Mouse (Mus musculus): ENCODE results near the gene Plekhh3. TPM values are rescaled to one million over a fixed set of nuclear protein-coding genes. Genes with fewer than 3 reads are reported as not detected.
A peak's percentile ranks its signal among the peaks of the same experiment; 100 is the strongest.

The Plekhh3 gene
- polyA plus RNA-seq, 1 experiment from 2014 or later, result 11.1 TPM

DNA sequence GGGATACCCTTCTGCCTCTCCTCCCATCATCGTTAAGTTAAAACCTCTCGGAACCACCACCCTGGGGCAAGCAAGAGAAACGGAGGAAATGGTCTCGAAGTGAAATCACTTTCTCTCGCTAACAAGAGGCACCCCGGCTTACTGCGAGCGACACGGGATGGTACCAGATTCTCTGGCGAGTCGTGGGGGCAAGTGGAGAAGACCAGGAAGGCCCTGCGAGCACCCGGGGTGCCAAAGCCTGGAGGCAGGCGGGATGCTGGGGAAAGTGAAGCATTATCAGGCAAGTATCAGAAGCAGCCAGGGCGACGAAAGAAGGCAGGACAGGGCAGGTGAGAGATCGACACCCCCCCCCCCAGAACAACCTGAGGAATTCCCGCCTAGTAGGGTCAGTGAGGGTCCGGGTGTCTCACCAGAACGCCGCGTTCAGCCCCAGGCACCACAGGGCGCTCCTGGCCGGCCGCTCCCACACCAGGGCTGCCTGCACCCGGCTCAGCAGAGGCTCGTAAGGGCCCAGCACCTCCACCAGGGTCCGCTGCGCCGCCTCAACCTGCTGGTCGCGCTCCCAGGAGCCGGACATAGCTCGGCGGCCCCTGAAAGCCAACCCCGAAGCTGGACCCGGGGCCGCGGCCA, 51.9 kb downstream of the Plekhh3 start:
- peak; percentile 82 for ATAC-seq
- Histone ChIP-seq H3K9me3 (no peaks in the 10 kb centered on the region), H3K27ac (peak overlapping the region; percentile 85), H3K4me2 (replicated peaks) (peak overlapping the region; percentile 86), H3K4me3 (replicated peaks) (peak overlapping the region; percentile 95), H3K27me3 (replicated peaks) (no peaks in the 10 kb centered on the region), H3K9ac (peak overlapping the region; percentile 95), H3K36me3 (0 out of 2 replicates have a peak, but pooled peaks cover 6% of the 10 kb centered on the region), H3K4me1 (replicated peaks) (peaks cover 18% of the 10 kb centered on the region)
- WGBS, result under 1% methylated on average over 37 of the region's 39 CpGs

DNA sequence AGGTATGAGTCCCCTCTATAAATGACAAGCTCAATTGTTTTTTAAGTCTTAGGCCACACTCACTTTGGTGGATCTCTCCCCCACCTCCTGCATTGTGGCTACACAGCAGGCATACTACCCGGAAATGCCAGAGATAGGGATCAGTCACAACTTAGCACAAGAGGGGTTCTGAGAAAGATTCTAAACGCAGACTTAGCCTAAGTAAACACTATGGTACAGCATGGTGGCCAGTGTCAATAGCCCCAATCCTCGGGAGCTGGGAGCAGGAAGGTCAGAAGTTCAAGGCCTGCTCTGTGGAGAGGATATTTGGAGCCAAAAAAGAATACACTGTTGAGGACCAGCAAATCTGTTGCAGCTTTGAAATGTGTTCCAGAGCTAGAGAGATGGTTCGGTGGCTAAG, 53.0 kb downstream of the Plekhh3 start:
- ATAC-seq, result no peak
- Histone ChIP-seq H3K4me1 (replicated peaks) (peaks cover 18% of the 10 kb centered on the region), H3K4me3 (replicated peaks) (peak overlapping the region; percentile 95), H3K9me3 (no peaks in the 10 kb centered on the region), H3K36me3 (0 out of 2 replicates have a peak, but pooled peaks cover 6% of the 10 kb centered on the region), H3K27ac (no peak overlapping the region), H3K9ac (0 out of 2 replicates have a peak overlapping the region, but pooled peaks have one; percentile 95), H3K27me3 (replicated peaks) (no peaks in the 10 kb centered on the region), H3K4me2 (replicated peaks) (peak overlapping the region; percentile 86)
- 17% methylated on average over 4 of the region's 4 CpGs for WGBS

DNA sequence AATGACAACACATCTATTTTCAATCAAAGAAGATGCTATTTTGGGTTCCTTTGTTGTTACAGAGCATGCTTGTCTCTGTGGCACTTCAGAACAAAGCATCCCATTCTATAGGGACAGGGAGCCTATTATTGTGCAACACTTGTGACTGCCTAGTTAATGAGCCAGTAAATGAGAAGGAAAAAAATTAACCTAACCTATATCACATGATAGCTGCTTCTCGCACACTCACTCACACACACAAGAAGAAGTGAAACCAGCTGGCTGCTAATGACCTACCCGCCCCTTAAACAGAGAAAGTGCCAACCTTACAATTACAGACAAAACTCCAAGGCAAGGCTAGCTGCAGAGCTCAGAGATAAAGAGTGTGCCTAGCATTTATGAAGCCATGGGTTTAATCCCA, 55.6 kb downstream of the Plekhh3 start:
- ATAC-seq, result no peak
- H3K4me2 ChIP-seq (replicated peaks), result no peak overlapping the region
- H3K4me1 ChIP-seq (replicated peaks), result peaks cover 16% of the 10 kb centered on the region
- H3K27me3 ChIP-seq (replicated peaks), result no peaks in the 10 kb centered on the region
- H3K9ac ChIP-seq, result no peak overlapping the region
- 48% methylated on average over 2 of the region's 2 CpGs for WGBS
- H3K9me3 ChIP-seq, result no peaks in the 10 kb centered on the region
- H3K27ac ChIP-seq, result no peak overlapping the region
- H3K4me3 ChIP-seq (replicated peaks), result no peak overlapping the region
- no peaks in the 10 kb centered on the region for H3K36me3 ChIP-seq

Other genes with a start within 250 kb of the Plekhh3 start
- gene Stat3, start 231.8 kb downstream of the Plekhh3 start, polyA plus RNA-seq (2015; fragmentation: Nextera tagmentation; extraction: Ambion mirVana), result 45.8 and 48.9 TPM in 2 replicates
- 223 and 237 TPM in 2 replicates for gene Cavin1, start 200.5 kb downstream of the Plekhh3 start, polyA plus RNA-seq (2015; fragmentation: Nextera tagmentation; extraction: Ambion mirVana)
- 35.4 and 36.2 TPM in 2 replicates for gene Atp6v0a1, start 161.9 kb downstream of the Plekhh3 start, polyA plus RNA-seq (2015; fragmentation: Nextera tagmentation; extraction: Ambion mirVana)
- 14.9 and 16.4 TPM in 2 replicates for gene Naglu, start 101.3 kb downstream of the Plekhh3 start, polyA plus RNA-seq (2015; fragmentation: Nextera tagmentation; extraction: Ambion mirVana)
- gene Hsd17b1, start 92.9 kb downstream of the Plekhh3 start, polyA plus RNA-seq (2015; fragmentation: Nextera tagmentation; extraction: Ambion mirVana), result not detected in 2 replicates
- gene Coasy, start 88.8 kb downstream of the Plekhh3 start, polyA plus RNA-seq (2015; fragmentation: Nextera tagmentation; extraction: Ambion mirVana), result 41.8 and 43.9 TPM in 2 replicates
- 65.0 and 65.4 TPM in 2 replicates for gene Mlx, start 84.1 kb downstream of the Plekhh3 start, polyA plus RNA-seq (2015; fragmentation: Nextera tagmentation; extraction: Ambion mirVana)
- gene Psmc3ip, start 75.9 kb downstream of the Plekhh3 start, polyA plus RNA-seq (2015; fragmentation: Nextera tagmentation; extraction: Ambion mirVana), result 22.6 and 23.4 TPM in 2 replicates
- 17.0 and 17.2 TPM in 2 replicates for gene Retreg3, start 51.5 kb downstream of the Plekhh3 start, polyA plus RNA-seq (2015; fragmentation: Nextera tagmentation; extraction: Ambion mirVana)
- 58.7 and 59.2 TPM in 2 replicates for gene Tubg1, start 51.4 kb downstream of the Plekhh3 start, polyA plus RNA-seq (2015; fragmentation: Nextera tagmentation; extraction: Ambion mirVana)
- gene Tubg2, start 15.4 kb downstream of the Plekhh3 start, polyA plus RNA-seq (2015; fragmentation: Nextera tagmentation; extraction: Ambion mirVana), result 4.4 and 4.8 TPM in 2 replicates
- 0.82 and 1.0 TPM in 2 replicates for gene Cntnap1, start 828 bp downstream of the Plekhh3 start, polyA plus RNA-seq (2015; fragmentation: Nextera tagmentation; extraction: Ambion mirVana)
- 0.25 and 0.36 TPM in 2 replicates for gene Ccr10, start 4.1 kb upstream of the Plekhh3 start, polyA plus RNA-seq (2015; fragmentation: Nextera tagmentation; extraction: Ambion mirVana)
- gene Ezh1, start 55.1 kb upstream of the Plekhh3 start, polyA plus RNA-seq (2015; fragmentation: Nextera tagmentation; extraction: Ambion mirVana), result 16.0 and 16.3 TPM in 2 replicates
- 98.5 and 114 TPM in 2 replicates for gene Ramp2, start 74.7 kb upstream of the Plekhh3 start, polyA plus RNA-seq (2015; fragmentation: Nextera tagmentation; extraction: Ambion mirVana)
- gene Vps25, start 82.4 kb upstream of the Plekhh3 start, polyA plus RNA-seq (2015; fragmentation: Nextera tagmentation; extraction: Ambion mirVana), result 135 and 142 TPM in 2 replicates
- 12.3 and 12.7 TPM in 2 replicates for gene Wnk4, start 89.2 kb upstream of the Plekhh3 start, polyA plus RNA-seq (2015; fragmentation: Nextera tagmentation; extraction: Ambion mirVana)
- gene Cntd1, start 107.7 kb upstream of the Plekhh3 start, polyA plus RNA-seq (2015; fragmentation: Nextera tagmentation; extraction: Ambion mirVana), result 0.72 and 1.1 TPM in 2 replicates
- 250 and 261 TPM in 2 replicates for gene Coa3, start 107.8 kb upstream of the Plekhh3 start, polyA plus RNA-seq (2015; fragmentation: Nextera tagmentation; extraction: Ambion mirVana)
- 132 and 143 TPM in 2 replicates for gene Becn1, start 130.9 kb upstream of the Plekhh3 start, polyA plus RNA-seq (2015; fragmentation: Nextera tagmentation; extraction: Ambion mirVana)
- 137 and 147 TPM in 2 replicates for gene Psme3, start 144.9 kb upstream of the Plekhh3 start, polyA plus RNA-seq (2015; fragmentation: Nextera tagmentation; extraction: Ambion mirVana)
- gene Aoc2, start 153.7 kb upstream of the Plekhh3 start, polyA plus RNA-seq (2015; fragmentation: Nextera tagmentation; extraction: Ambion mirVana), result 1.2 and 1.3 TPM in 2 replicates
- 2.1 and 2.7 TPM in 2 replicates for gene Aoc3, start 159.3 kb upstream of the Plekhh3 start, polyA plus RNA-seq (2015; fragmentation: Nextera tagmentation; extraction: Ambion mirVana)
- gene G6pc, start 196.2 kb upstream of the Plekhh3 start, polyA plus RNA-seq (2015; fragmentation: Nextera tagmentation; extraction: Ambion mirVana), result 0.30 and 0.39 TPM in 2 replicates
- 60.1 and 63.3 TPM in 2 replicates for gene Aarsd1, start 246.3 kb upstream of the Plekhh3 start, polyA plus RNA-seq (2015; fragmentation: Nextera tagmentation; extraction: Ambion mirVana)